Mouse (Mus musculus): ENCODE measurements at regions not wholly inside any gene's neighbourhood (a gene's known extent, or its start where the extent isn't known, plus 50 kb on each side); places are given as distances from the start of the nearest gene placed in this dataset.
"Not testable (repeated sequence)": the region's sequence is repeated elsewhere in the genome, so short reads cannot be mapped to it uniquely, and the experiment has no call there.

DNA sequence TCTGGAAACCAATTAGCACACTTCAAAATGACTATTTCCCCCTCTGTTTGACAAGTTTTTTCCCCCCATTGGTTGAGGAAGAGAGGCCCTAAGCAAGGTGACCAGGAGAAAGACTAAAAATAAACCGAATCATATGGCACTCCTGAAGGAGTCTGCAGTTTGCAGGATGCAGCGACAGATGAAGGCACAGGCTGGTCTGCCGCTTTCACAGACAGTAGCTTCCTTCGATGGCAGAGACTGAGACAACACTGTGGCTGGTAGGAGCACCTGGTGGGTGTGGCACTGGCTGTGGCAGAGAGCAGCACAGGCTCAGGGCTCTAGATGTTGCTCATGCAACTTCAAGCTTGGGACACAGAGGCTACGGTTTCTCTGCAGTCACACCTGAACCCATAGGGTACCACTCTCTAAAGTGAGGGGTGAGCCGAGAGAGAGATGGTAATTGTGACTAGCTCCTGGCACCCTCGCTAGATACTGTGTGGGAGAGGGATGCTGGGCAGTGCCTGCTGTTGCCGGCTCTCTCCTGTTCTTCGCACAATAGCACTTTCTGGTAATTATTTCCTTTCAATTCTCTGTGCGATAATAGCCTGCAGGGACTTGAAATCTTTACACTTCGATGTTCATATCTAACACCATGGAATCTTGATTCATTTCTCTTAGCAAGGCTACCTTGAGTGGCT is 88.7 kb upstream of the Myt1l start:
- no peak overlapping the region for H3K4me3 ChIP-seq (ENCODE audit: inconsistent target)
- H3K79me2 ChIP-seq (ENCODE audit: inconsistent target) = no peaks in the 10 kb centered on the region
- 86% methylated on average over 11 of the region's 11 CpGs for WGBS (ENCODE audit: missing documents)
- H3K27ac ChIP-seq = no peak overlapping the region
- no peaks in the 10 kb centered on the region for H3K36me3 ChIP-seq (ENCODE audit: inconsistent target)

DNA sequence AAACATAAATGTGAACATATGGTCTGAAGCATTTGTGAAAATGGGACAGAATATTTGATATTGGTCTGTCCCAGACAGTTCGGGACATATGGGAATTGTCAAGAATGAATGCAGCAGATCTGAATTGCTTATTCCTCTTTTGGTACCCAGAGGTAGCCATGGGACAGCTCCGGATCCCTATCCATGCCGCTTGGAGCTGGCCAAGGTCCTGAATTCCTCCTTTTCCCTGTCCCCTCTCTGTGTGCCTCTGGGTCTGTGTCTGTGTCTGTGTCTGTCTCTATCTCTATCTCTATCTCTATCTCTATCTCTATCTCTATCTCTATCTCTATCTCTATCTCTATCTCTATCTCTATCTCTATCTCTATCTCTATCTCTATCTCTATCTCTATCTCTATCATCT is 63.0 kb upstream of the Myt1l start:
- not testable (repeated sequence) for H3K4me3 ChIP-seq (ENCODE audit: inconsistent target); H3K27ac ChIP-seq; H3K36me3 ChIP-seq (ENCODE audit: inconsistent target); H3K79me2 ChIP-seq (ENCODE audit: inconsistent target)
- WGBS (ENCODE audit: missing documents) = 45% methylated on average over 3 of the region's 3 CpGs
